Mouse (Mus musculus) kidney, adult 2 months (tissue): ENCODE measurements around the gene Bricd5.

Source experiments
- CTCF ChIP-seq: fragments of 200-500 bp; conservative IDR thresholded peaks from 2 replicates; pipeline ENCODE4 v1.5.1; 2011; ENCODE audit warnings: low read depth, mild to moderate bottlenecking, control low read depth, low read length, moderate library complexity, mixed read lengths; ENCODE audit not compliant: insufficient read depth, insufficient read length
- POLR2A ChIP-seq: fragments of 200-500 bp; IDR thresholded peaks from one replicate; pipeline ENCODE4 v1.6.1; 2011; ENCODE audit warnings: low read depth, low read length, control low read depth

DNA sequence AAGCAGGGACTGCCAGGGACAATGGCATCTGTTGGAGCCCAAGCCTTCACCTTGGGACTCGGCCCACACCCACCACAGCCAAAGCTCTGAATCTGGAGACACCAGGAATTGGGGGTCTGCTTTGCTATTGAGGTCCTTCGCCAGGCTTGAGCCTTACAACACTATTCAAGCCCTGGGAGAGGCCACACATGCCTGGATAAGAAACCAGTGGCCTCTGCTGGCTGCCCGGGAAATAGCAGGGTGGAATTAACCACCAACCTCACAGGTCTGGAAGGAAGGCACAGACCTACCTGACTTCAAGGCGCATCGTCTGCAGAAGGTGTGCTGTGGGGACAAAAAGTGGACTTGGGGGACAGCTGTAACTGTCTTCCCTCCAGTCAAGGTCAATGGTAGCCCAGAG is 39.9 kb downstream of the Bricd5 start:
- TF ChIP-seq POLR2A (no peak), CTCF (peak; percentile 71)
